24 mouse cellular contexts compared by ENCODE assay signal in the genomic region with DNA sequence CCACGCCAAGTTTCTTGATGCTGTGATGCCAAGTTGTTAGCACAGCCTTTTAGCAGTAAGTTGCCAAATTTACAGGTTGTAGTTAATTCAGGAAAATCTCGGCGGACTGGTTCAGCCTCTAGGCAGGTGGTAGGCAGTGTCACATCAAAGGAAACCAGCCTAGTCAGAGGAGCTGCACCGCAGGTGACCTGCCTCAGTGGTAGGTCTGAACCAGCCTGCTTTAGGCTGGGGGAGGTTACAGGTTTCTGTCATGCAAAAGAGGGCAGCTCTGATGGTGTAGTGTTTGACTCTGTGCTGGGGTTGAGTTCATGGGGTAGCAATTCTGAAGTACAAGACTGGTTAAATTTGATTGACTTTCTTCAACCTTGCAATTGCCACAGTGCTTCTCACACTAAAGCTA.
DNase-seq lines count a peak whose midpoint lies in the region; ATAC-seq lines count a peak whose summit lies in the region.
"Had no signal": no experiment of that assay in that cellular context is flagged by ENCODE, and none has a peak within 500 bp of the region (broad histone marks: within the 10 kb centered on the region; RNA-seq: fewer than 3 reads in every experiment).

No protein-coding gene starts in this region.

- no peaks in the 10 kb centered on the region for H3K9me3 ChIP-seq in embryonic facial prominence, embryonic 14.5 days (ENCODE audit: control insufficient read depth, low read length)
- no peaks in the 10 kb centered on the region for H3K9me3 ChIP-seq in embryonic facial prominence, embryonic 10.5 days
- H3K9me3 ChIP-seq in midbrain, embryonic 15.5 days, result no peaks in the 10 kb centered on the region
- no peaks in the 10 kb centered on the region for H3K9me3 ChIP-seq in midbrain, embryonic 13.5 days
- no peaks in the 10 kb centered on the region for H3K9me3 ChIP-seq in forebrain, embryonic 12.5 days
- H3K9me3 ChIP-seq in kidney, embryonic 16.5 days (ENCODE audit: low read length), result no peaks in the 10 kb centered on the region
- H3K9me3 ChIP-seq: embryonic facial prominence, embryonic 13.5 days; heart, embryonic 10.5 days; hindbrain, embryonic 12.5 days; hindbrain, embryonic 15.5 days had no signal

- no peaks in the 10 kb centered on the region for H3K4me1 ChIP-seq in embryonic facial prominence, embryonic 14.5 days (ENCODE audit: control insufficient read depth, insufficient read depth, low read length)
- peaks cover 3% of the 10 kb centered on the region; the same call in 1 of the 2 replicates for H3K4me1 ChIP-seq in embryonic facial prominence, embryonic 10.5 days
- H3K4me1 ChIP-seq in midbrain, embryonic 15.5 days, result no peaks in the 10 kb centered on the region
- H3K4me1 ChIP-seq in midbrain, embryonic 13.5 days (replicated peaks), result no peaks in the 10 kb centered on the region
- no peaks in the 10 kb centered on the region for H3K4me1 ChIP-seq in forebrain, embryonic 12.5 days
- H3K4me1 ChIP-seq in kidney, embryonic 16.5 days (ENCODE audit: insufficient read depth, low read length), result no peaks in the 10 kb centered on the region
- H3K4me1 ChIP-seq: embryonic facial prominence, embryonic 13.5 days; forebrain, embryonic 15.5 days; heart, embryonic 10.5 days; heart, embryonic 13.5 days; hindbrain, embryonic 12.5 days; hindbrain, embryonic 15.5 days had no signal

- no peaks in the 10 kb centered on the region for H3K36me3 ChIP-seq in embryonic facial prominence, embryonic 14.5 days (ENCODE audit: control insufficient read depth, insufficient read depth, low read length)
- H3K36me3 ChIP-seq in embryonic facial prominence, embryonic 10.5 days (replicated peaks), result no peaks in the 10 kb centered on the region
- H3K36me3 ChIP-seq in midbrain, embryonic 15.5 days (replicated peaks), result no peaks in the 10 kb centered on the region
- no peaks in the 10 kb centered on the region for H3K36me3 ChIP-seq in midbrain, embryonic 13.5 days
- H3K36me3 ChIP-seq in forebrain, embryonic 12.5 days (replicated peaks), result no peaks in the 10 kb centered on the region
- no peaks in the 10 kb centered on the region for H3K36me3 ChIP-seq in kidney, embryonic 16.5 days (ENCODE audit: insufficient read depth, low read length)
- H3K36me3 ChIP-seq: embryonic facial prominence, embryonic 13.5 days; forebrain, embryonic 15.5 days; heart, embryonic 10.5 days; heart, embryonic 13.5 days; hindbrain, embryonic 12.5 days; hindbrain, embryonic 15.5 days had no signal

- 29% methylated on average over 4 of the region's 4 CpGs for WGBS in embryonic facial prominence, embryonic 14.5 days
- 28% methylated on average over 4 of the region's 4 CpGs for WGBS in embryonic facial prominence, embryonic 10.5 days
- WGBS in midbrain, embryonic 15.5 days, result 35% methylated on average over 4 of the region's 4 CpGs
- WGBS in midbrain, embryonic 13.5 days, result 37% methylated on average over 4 of the region's 4 CpGs
- WGBS in forebrain, embryonic 12.5 days, result 25% methylated on average over 4 of the region's 4 CpGs
- 26% methylated on average over 4 of the region's 4 CpGs for whole genome bisulfite sequencing in kidney, embryonic 16.5 days

- peak; percentile 30 for DNase-seq in embryonic facial prominence, embryonic 14.5 days (ENCODE audit: low spot score)
- no peak for DNase-seq in embryonic facial prominence, embryonic 10.5 days (ENCODE audit: low spot score)
- DNase-seq in R1 (ENCODE audit: low read depth, low spot score), result peak; percentile 78
- DNase-seq in gonadal fat pad, adult 2 months (ENCODE audit: low read depth), result peak; percentile 38
- DNase-seq: adrenal gland, adult 2 months; adrenal gland, postnatal 14 days; cerebellum, adult 11 months; cerebellum, adult 2 months; cerebellum, adult 9-11 months; cerebellum, postnatal 25 days; gastrocnemius, postnatal 25 days; heart, adult 2 months had no signal

- no peak overlapping the region for H3K4me3 ChIP-seq in embryonic facial prominence, embryonic 14.5 days (ENCODE audit: low read depth, low read length)
- H3K4me3 ChIP-seq in embryonic facial prominence, embryonic 10.5 days, result no peak overlapping the region
- no peak overlapping the region for H3K4me3 ChIP-seq in midbrain, embryonic 15.5 days
- H3K4me3 ChIP-seq in midbrain, embryonic 13.5 days (replicated peaks), result no peak overlapping the region
- H3K4me3 ChIP-seq in forebrain, embryonic 12.5 days (replicated peaks), result no peak overlapping the region
- H3K4me3 ChIP-seq in kidney, embryonic 16.5 days (ENCODE audit: low read length), result no peak overlapping the region
- H3K4me3 ChIP-seq: embryonic facial prominence, embryonic 13.5 days; forebrain, embryonic 15.5 days; heart, adult 2 months; heart, embryonic 10.5 days; heart, embryonic 13.5 days; hindbrain, embryonic 12.5 days; hindbrain, embryonic 15.5 days had no signal

- H3K27ac ChIP-seq in embryonic facial prominence, embryonic 14.5 days (replicated peaks; ENCODE audit: low read depth, low read length), result no peak overlapping the region
- no peak overlapping the region for H3K27ac ChIP-seq in embryonic facial prominence, embryonic 10.5 days (replicated peaks)
- H3K27ac ChIP-seq in midbrain, embryonic 15.5 days, result no peak overlapping the region
- H3K27ac ChIP-seq in midbrain, embryonic 13.5 days, result no peak overlapping the region
- no peak overlapping the region for H3K27ac ChIP-seq in forebrain, embryonic 12.5 days
- H3K27ac ChIP-seq in kidney, embryonic 16.5 days (ENCODE audit: low read length), result no peak overlapping the region
- H3K27ac ChIP-seq: embryonic facial prominence, embryonic 13.5 days; forebrain, embryonic 15.5 days; heart, adult 2 months; heart, embryonic 10.5 days; heart, embryonic 13.5 days; hindbrain, embryonic 12.5 days; hindbrain, embryonic 15.5 days had no signal

- no peak for ATAC-seq in embryonic facial prominence, embryonic 14.5 days (ENCODE audit: low read depth)
- ATAC-seq in midbrain, embryonic 15.5 days (replicated peaks), result peak; percentile 18; the same call in 1 of the 2 replicates
- no peak for ATAC-seq in midbrain, embryonic 13.5 days
- no peak for ATAC-seq in forebrain, embryonic 12.5 days (ENCODE audit: low FRiP score)
- ATAC-seq in kidney, embryonic 16.5 days (ENCODE audit: low FRiP score, low TSS enrichment), result no peak
- ATAC-seq: intestine, postnatal 0 days had no signal

- no peaks in the 10 kb centered on the region for H3K27me3 ChIP-seq in embryonic facial prominence, embryonic 14.5 days (replicated peaks; ENCODE audit: control insufficient read depth, insufficient read depth, low read length)
- H3K27me3 ChIP-seq in embryonic facial prominence, embryonic 10.5 days (replicated peaks; ENCODE audit: low read depth, poor library complexity, severe bottlenecking), result no peaks in the 10 kb centered on the region
- no peaks in the 10 kb centered on the region for H3K27me3 ChIP-seq in midbrain, embryonic 15.5 days (replicated peaks)
- H3K27me3 ChIP-seq in midbrain, embryonic 13.5 days, result no peaks in the 10 kb centered on the region
- H3K27me3 ChIP-seq in forebrain, embryonic 12.5 days, result no peaks in the 10 kb centered on the region
- H3K27me3 ChIP-seq in kidney, embryonic 16.5 days (ENCODE audit: insufficient read depth, low read length), result no peaks in the 10 kb centered on the region
- H3K27me3 ChIP-seq: CH12.LX; embryonic facial prominence, embryonic 13.5 days; forebrain, embryonic 15.5 days; heart, embryonic 13.5 days; hindbrain, embryonic 12.5 days; hindbrain, embryonic 15.5 days had no signal

- no peak overlapping the region for H3K4me2 ChIP-seq in embryonic facial prominence, embryonic 14.5 days (ENCODE audit: low read depth, low read length)
- no peak overlapping the region for H3K4me2 ChIP-seq in midbrain, embryonic 15.5 days
- no peak overlapping the region for H3K4me2 ChIP-seq in midbrain, embryonic 13.5 days (replicated peaks)
- no peak overlapping the region for H3K4me2 ChIP-seq in forebrain, embryonic 12.5 days
- no peak overlapping the region for H3K4me2 ChIP-seq in kidney, embryonic 16.5 days (replicated peaks; ENCODE audit: low read depth, low read length)
- H3K4me2 ChIP-seq: embryonic facial prominence, embryonic 13.5 days; forebrain, embryonic 15.5 days; heart, embryonic 13.5 days; hindbrain, embryonic 12.5 days; hindbrain, embryonic 15.5 days had no signal

- no peak overlapping the region for H3K9ac ChIP-seq in embryonic facial prominence, embryonic 14.5 days (ENCODE audit: low read depth, low read length)
- H3K9ac ChIP-seq in midbrain, embryonic 15.5 days, result no peak overlapping the region
- H3K9ac ChIP-seq in midbrain, embryonic 13.5 days (replicated peaks), result no peak overlapping the region
- no peak overlapping the region for H3K9ac ChIP-seq in forebrain, embryonic 12.5 days
- H3K9ac ChIP-seq in kidney, embryonic 16.5 days (replicated peaks; ENCODE audit: low read length), result no peak overlapping the region
- H3K9ac ChIP-seq: embryonic facial prominence, embryonic 13.5 days; forebrain, embryonic 15.5 days; heart, embryonic 13.5 days; hindbrain, embryonic 12.5 days; hindbrain, embryonic 15.5 days had no signal
